Mouse (Mus musculus): ENCODE data around the gene Nfia. TPM values are rescaled to one million over a fixed set of nuclear protein-coding genes. Genes with fewer than 3 reads are reported as not detected.

Gene Nfia
- polyA plus RNA-seq, 3 experiments from 2014 or later: 11.0 to 19.2 (median 15.7) TPM

DNA sequence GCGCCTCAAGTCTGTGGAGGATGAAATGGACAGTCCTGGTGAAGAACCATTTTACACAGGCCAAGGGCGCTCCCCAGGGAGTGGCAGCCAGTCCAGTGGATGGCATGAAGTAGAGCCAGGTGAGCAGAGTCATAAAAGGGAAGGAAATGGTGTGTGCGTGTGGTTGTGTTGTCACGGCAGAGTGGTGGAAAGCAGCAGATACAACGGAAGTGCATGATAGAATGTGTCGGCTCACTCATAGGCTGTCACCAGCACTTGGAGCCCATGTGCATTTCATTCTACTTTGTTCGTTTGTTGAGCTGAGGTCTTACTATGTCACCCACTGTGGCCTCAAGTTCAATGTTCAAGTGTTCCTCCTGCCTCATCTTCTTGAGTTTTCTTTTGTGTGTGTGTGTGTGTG lies 248.3 kb downstream of the Nfia start:
- peak; percentile 25 for ATAC-seq

DNA sequence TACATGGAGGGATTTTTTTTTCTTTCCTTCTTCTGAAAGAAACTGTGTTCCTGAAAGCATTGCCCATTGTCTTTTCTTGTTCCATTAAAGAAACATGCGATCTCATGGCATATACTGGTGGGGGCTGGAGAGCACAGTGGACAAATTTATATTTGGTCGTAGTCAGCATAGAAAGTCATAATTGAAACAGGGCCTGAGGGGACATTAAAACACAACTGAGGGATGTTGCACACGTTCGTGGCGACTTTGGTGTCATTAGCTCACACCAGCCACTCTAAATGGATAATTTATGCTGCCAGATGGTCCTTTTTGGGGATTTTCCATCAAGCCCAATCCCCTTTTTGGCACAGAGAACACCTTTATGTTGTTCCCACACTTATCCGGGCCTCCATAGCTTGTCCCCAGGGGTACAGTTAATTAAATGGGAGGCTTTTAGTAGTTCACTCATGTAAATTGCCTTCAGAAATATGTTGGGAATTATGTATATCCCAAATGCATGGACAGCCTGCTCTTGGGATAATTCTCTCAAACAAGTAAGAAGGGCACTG lies 250.8 kb downstream of the Nfia start:
- no peak for ATAC-seq

DNA sequence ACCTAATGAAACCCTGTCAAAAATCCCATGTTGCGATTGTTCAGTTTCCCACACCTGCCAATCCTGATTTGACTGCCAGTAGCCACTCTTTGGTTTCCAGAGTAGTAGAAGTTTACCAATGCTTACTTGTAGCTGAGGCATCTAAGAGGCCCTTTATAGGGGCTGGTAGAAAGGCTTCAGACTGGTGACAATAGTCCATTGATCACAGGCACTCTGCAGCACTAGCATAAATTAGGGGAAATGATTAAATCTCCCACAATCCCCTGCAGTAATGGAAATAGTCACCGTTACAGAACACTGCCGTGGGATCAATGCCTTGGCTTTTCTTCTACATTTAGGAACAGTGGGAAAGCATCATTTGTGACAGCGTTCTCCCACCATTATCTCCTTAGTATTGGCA lies 254.9 kb downstream of the Nfia start:
- no peak for ATAC-seq

DNA sequence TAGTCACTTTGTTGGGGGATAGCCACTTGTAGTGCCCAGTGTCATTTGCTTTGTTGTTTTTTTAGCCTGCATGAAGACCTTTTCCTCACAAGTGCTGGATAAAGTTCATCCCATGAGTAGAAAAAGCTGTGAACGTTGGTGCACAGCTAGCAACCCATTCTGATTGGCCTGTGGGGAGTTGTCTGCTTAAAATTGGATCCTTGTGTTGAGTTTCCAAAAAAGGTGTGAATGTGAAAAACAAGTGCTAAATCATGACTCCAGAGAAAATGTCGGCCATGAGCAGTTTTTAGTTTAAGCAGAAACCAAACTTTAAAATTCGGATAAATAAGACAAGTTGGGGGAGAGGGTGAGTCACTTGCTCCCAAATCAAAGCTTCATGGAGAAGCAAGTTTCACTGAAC lies 259.3 kb downstream of the Nfia start:
- no peak for ATAC-seq

DNA sequence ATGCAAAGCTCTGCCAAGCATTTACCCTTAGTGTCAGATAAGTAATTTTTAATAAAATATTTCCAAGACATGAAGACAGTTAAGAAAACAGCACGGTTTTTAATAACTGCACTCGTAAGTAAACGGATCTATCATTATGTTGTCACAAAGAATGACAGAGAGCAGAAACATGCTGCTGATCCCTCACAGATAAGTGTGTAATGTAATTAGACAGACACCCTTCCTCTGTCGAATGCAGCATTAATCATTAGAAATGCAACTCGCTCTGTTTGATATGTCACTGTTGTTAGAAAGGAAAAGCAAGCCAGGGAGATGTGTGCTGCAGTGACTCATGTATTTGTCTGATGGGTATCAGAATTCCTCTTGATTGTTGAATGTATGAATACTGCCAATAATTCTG lies 259.8 kb downstream of the Nfia start:
- no peak for ATAC-seq

DNA sequence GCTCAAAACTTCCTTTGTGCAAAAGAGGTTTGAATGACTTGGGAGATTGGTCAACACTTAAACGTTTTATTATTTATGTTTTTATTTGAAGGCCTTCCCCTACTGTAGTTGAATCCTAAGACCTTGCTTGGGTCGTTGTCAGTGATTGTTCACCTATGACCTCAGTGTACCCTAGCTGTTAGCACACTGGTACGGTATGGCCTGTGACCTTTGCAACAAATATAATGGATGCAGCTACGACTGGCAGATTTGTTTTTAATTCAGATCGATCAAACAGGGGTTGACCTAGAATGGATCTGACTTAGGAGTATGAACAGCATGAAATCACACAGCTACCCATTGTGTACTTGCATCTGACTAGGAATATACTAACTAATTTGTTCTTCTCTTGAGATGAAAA lies 266.6 kb downstream of the Nfia start:
- ATAC-seq: no peak

DNA sequence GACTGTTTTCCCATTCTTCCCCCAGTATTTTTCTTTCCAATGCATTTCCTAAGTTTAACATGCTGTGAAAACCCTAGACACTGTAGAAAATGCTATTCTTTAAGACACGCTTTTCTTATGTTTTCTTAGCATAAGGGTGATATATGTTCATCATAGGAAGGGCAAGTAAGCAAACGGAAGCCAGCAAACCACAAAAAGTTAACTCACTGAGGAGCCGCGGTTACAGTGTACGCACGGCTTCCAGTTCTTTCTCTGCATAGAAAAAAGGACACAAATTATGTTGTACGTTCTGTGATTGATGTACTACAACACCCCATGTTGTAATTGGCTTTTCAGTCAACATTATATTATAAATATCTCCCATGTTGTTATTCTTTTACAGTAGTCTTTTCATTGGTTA lies 267.6 kb downstream of the Nfia start:
- ATAC-seq: peak; percentile 99

DNA sequence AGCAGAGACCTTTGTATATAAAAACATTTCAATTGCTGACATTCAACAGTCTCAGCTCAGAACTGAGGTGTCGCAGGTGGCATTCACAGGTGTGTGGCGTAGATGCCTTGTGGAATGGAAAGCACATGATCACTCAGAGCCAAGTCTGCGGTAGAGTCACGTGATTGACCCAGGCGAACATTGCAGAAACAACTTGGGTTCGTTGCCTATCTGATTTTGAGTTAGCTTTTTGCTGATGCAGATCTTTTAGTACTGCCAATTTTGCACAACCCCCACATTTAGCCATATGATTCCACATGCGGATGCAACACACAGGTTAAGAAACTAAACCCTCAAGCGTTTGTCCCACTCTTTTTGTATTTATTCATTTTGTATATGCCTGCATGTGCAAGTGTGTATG lies 272.1 kb downstream of the Nfia start:
- ATAC-seq: no peak

DNA sequence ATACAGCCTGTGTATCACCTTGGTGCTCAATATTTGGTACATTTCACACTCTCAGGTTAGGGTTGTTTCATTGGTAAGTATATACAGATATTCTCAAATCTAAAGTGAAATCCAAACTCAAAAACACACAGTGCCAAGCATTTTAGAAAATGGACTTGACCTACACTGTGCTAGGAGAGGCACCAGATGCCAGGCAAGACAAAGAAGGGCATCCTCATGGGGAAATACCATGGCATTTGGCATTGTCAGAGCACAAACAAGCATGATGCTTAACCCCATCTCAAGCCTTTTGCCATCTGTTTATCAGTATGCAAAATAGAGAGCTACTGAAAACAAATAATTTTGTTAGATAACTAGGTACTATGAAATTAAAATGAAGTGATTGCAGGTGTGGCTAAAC lies 274.8 kb downstream of the Nfia start:
- no peak for ATAC-seq

DNA sequence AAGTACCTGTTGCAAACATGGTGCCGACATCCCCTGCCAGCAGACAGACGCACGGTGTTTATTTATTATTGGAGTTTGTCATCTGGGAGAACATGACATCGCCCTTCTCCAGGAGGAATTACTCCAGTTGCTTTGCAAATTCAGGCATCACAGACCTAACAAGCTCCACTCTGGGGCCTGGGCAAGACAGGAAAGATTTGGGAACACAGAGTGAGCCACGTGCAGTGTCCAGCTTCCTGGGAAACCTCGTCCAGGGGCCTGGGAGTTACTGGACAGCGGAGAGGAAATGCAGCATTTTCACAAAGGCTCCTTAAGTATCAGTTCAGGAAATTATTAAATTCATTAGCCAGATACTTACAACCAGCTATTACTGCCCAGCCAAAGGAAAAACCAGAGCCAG lies 277.1 kb downstream of the Nfia start:
- ATAC-seq: no peak

DNA sequence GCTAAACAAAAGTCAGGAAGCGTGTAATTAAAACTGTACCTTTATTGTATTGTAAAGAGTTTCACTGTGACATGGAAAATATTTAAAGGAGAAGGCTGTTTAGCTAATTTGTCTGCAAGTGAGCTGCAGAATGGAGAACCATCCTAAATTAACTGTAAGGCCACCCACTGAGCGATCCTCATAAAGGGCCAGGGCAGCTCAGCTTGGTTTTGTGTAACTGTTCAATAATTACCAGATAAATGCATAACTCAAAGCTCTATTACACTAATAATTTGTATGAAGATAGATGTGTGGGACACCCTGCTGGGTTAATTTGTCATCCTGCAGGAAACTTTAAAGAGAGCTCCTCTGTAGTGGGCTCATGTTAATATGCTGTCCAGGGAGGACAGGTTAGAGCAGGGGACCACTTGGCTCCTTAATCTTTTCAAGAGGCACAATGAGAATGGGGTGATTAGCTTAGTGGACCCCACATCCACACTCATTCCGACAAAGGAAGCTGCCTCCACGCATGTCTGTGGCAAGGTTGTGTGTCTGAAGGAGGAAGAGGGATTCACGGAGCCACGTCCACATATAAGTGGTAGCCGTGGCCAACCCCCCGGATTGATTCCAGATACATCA lies 277.6 kb downstream of the Nfia start:
- no peak for ATAC-seq

DNA sequence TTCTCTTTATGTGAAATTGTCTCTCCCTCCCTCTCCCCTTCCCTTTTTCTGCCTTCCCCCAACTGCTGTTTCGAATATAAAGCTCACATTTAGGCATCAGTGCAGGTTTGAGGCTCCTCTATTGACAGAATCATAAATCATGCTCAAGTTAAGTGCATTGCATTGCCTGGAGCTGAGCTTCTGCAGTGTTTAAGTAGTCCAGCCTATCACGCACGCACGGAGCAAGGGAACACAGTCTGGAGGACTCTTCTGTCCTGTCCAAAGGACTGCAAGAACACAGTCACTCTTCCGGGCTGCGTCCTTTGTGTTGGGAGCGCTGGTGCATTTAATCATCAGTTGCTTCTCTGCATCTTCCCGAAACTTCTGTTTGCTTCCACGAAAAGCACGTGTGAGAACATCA lies 278.2 kb downstream of the Nfia start:
- no peak for ATAC-seq

DNA sequence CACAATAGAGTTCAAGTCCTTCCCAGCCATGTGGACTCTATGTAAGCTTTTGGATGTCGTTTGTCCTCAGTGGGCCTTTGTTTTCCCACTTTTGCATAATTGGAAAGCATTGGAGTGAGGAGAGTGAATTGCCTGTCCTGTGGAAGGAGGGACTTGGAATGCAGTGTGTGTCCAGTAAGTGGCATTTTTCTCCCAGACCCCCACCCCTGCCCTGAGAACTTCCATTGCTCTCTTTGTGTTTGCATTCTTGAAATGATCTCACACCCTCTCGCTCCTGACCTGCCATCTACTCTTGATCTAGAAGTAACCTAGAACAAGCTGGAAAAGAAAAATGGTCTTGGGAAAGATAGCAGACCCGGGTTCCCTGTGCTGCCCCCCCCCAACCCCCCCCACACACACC lies 278.8 kb downstream of the Nfia start:
- no peak for ATAC-seq

DNA sequence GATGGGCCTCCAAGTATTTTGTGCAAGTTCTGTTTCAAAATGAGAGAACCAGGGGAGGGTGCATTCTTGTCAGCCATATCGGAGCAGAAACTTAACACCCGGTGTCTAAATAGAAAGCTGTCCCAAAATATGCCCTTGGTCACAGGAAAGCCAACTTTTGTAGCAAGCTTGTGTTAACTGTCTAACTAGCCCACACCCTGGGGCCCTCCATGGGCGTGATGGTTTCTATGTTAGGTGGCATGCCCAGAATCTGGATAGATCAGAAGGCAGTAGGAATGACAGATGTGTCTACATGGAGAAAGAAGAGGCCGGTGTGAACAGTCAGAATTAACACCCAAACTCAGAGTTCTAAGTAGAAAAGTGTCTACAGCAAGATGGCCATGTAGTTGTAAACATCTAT lies 282.5 kb downstream of the Nfia start:
- ATAC-seq: no peak

DNA sequence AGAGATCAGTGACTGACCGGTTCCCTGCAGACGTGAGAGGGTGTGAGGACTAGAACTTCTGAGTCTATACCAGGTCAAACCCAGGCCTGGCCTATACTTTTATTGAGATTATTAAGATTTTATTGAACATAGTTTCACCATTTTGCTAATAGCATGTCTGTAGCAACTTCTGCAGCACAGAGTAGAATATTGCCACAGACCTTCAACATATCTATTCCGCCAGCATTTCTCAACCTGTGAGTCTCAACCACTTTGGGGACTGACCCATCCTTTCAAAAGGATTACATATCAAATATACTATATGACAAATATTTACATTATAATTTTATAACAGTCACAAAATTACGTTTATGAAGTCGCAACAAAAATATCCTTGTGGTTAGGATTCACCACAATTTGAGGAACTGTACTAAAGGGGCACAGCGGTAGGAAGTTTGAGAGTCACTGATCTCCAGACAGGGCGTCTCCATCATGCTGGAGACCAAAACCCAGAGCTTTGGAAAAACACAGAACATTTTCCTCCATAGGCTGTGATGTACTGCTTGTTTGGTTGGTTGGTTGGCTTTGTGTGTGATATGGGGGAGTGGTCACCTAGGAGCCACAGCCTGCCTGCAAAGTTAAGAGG lies 284.0 kb downstream of the Nfia start:
- no peak for ATAC-seq

DNA sequence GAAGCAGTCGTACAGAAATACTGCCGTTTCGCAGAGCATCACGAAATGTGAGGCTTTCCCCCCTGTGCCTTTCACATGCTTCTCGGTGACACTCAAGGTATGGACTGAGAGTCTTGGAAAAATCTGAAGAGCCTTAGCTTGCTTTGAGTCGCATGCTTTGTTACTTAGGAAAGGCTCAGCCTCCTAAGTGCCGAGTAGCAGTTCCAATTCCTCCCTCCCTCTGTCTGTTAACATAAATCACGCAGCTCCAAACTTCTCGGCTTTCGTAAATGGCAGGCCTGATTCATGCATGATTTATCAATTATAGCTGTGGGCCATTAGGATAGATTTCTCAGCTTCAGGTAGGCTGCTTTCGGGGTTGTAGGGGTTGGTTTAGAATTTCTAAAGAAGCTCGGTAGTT lies 284.7 kb downstream of the Nfia start:
- ATAC-seq: no peak

DNA sequence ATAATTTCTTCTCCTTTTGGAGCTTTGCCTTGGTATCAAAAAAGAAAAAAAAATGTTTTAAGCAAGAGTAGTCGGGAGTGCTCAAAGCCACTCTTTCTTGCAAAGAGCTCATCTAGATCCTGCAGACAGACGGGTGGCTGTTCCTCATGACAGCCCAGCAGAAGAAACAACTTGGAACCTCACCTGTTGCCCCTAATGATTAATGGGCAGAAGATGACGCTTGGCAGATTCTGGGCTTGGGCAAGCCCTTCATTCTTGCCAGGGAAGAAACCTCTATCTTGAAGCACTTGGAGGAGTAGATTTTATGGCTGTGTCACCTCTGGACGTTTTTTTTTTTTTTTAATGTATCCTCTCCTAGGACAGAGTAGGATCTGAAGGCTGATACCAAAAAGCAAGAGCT lies 285.2 kb downstream of the Nfia start:
- ATAC-seq: no peak

DNA sequence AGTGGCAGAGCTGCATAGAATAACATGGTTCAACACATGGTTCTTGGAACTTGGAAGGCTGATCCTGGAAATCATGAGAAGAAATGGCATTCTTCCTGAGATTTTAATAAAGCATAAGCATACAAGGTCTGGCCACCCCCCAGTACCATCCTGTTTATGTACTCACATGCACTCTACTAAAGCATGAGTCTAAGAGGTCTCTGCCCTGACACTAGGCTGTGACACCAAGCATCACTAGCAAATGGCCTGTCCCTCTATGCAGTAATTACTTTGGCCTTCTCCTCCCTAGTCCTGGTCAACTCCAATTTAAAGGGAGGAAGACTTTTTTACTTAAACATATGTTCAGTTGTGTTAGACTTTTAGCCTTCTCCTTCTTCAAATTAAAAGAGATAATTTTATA lies 285.6 kb downstream of the Nfia start:
- ATAC-seq: no peak

DNA sequence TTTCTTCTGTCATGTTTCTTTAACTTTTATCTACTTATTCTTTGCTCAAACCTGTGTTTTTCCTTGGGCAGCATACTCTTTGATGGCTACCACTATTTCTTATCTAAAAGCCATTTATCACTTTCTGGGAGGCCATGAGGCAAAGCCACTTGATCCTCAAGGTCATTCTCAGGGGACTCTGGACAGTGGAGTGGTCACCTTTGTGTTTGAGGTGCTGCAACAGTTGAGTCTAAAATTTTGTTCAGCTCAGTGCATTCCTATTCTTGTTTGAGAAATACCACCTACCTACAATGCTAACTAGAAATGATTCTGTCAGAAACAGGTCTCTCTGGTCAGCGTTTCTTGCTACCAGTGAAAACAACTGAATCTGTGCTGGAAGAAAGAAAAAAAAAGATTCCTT lies 288.1 kb downstream of the Nfia start:
- ATAC-seq: no peak

DNA sequence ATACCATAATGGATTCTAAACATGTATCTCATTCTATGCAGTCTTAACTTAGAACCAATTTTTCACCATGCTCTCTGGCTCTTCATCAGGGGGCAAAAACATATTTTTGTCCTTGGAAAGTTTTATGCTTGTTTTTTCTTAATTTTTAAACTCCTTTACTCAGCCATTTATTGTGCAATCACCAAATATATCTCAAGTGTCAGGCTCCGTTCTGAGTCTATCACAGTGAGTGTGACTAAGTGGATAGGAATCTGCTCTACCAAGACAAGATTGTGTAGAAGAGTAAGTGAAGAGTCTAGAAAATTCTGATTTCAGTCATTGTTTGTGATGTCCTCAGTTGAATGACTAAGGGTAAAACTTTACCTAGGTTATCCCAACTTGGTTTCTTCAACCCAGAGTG lies 288.6 kb downstream of the Nfia start:
- ATAC-seq: no peak

DNA sequence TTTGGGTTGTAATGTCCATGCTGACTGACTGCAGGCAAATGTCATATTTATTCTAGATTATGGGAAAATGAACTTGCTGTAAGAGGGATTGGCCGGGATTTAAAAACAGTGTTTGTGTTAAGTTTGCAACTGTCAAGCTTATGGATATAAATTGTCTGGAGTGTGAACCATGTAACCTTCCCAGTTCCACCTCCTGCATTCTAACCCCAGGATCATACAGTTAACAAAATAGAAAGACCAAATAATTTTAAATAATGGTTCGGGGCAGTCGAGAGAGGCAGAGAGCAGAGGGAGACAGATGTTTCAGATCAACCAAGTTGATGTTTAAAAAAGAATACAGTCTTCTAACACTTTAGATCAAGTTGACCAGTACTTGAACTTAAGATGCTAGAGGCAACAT lies 290.7 kb downstream of the Nfia start:
- ATAC-seq: no peak

DNA sequence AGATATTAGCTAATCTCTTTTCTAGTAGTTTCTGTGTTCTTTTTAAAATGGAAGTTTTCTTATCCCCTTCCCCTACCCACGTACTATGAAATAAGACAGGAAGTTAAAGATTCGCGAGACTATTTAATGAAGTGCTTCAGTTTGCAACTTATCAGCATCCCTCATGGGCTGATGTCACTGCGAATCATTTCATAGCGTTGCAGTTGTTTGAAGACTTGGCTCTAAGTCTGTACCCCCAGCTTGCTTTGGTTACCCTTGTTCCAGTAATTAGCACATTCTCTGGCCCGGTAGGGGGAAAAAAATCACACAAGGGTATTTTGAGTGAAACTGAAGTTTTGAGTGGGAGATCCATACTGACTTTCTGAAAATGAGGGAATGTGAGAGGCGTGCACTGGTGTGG lies 303.6 kb downstream of the Nfia start:
- no peak for ATAC-seq

DNA sequence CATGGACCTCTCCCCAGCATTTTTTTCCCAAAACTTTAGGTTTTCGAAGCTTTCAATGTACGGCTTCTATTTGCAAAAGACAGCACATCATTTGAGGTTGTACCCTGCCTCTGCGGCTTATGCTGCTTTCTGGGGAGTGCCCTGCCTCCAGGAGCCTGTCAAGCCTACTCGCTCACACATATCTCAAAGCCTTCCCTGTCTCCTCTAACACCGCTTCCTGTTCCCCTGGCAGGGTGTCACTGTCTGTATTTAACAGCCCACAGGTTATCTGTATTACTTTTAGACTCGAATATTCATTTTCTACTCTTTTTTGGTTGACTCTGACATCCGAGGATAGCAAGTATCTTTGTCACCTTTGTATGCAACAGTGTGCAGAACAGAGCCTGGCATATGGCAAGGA lies 304.1 kb downstream of the Nfia start:
- no peak for ATAC-seq

DNA sequence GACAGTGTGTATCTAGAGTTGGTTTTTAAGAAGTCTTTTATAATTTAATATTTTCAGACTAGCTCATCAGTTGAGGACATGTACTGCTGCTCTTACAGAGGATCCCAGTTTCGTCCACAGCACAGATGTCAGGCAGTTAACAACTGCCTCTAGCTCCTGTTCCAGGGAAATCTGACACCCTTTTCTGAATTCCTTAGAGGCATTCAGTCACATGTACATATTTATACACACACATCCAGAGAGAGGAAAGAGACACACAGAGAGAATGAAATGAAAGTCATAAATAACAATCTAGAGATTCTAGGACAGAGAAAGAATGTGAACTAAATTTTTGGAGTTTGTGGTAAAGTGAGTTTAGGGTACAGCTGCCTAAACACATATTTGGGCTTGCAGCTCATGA lies 308.1 kb downstream of the Nfia start:
- no peak for ATAC-seq

DNA sequence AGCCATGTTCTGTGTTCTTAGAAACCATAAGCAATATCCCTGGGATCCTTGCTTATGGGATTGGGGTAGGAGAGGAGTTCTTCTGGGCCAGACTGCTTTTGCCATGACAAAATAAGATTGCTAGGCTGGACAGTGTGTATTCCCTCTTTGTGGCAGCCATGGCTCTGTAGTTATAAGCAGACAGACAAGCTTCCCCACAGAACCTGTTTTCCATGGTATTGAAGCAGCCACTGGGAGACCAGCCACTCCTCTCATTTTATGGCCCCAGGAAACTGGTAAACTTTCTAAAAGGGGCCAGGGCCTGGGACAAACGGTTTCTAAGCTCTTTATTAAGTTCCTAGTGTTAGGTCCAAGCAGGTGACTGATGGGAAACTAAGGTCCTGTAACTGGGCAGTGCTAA lies 309.4 kb downstream of the Nfia start:
- ATAC-seq: no peak

All from inflammation-experienced regulatory T-cells, adult 6 months (primary cell).